Mouse (Mus musculus): Measurements from ENCODE around the gene Cherp.

Gene Cherp

DNA sequence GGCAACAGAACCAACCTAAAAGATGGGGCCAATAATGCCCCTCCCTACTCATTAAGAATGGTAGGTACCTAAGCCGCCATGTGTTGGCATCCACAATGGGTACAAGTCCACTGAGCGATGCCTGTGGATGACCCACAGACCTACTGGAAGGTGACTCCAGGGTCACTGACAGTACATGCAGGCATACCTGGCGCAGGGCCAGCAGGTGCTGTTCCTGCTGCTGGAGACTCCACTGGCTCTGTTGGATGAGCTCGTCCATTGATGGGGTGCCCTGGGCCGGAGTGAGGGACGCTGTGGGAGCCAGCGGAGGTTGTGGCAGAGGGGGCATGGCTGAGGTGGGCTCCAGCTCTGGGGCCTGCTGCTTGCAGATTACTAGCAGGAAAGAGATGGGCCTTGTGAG, 4.3 kb downstream of the Cherp start:
- no peak for DNase-seq (ENCODE audit: low spot score)

DNA sequence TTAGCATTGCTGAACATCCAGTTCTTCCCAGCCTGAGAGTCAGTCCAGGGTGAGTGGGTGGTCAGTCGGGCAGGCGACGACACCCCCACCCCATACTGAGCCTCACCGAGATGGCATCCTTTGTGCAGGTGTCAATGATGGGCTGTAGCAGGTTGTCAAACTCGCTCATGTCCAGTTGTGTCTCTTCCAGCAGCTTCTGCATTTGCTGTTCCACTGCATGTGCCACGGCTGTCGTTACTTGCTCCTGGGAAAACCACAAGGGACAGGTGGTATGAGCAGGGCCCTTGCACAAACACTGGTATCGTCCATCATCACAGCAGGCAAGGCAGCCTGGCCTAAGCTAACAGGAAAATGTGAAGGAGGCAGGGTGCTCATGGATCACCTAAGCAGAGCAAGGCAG, 5.0 kb downstream of the Cherp start:
- no peak for DNase-seq (ENCODE audit: low spot score)

DNA sequence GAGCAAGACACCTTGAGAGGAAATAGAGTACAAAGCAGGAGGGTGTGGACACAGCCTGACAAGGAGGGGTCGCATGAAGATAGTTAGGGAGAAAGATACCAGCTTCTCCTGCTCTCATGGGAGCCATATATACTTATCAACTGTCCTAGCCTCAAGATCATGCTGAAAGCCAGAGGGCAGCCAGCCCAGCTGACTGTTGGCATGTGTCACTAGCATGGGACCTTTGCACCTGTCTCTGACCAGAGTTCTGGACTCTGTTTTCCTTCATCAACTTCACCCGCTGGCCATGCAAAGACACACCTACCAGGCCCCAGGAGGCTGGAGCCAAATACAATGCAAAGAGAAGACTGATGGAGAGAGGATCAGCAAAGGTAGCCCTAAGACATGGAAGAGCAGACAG, 5.8 kb downstream of the Cherp start:
- DNase-seq (ENCODE audit: low spot score), result no peak

DNA sequence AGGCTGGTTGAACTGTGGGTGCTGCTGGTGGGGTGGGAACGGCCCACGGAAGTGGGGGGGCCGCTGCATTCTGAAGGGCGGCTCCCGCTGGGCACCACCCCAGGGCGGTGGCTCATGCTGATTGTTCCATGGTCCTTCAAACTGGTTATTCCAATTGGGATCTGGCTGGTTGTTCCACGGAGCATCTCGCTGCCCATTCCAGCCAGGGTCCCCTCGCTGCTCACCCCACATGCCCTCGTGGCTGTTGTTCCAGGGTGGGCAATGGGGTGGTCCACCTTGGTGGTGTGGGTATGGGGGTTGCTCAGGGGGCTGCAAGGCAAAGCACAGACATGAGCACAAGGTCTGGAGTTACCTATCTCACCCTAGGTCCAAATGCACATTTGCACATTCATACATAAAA, 10.8 kb downstream of the Cherp start:
- DNase-seq (ENCODE audit: low spot score), result no peak

DNA sequence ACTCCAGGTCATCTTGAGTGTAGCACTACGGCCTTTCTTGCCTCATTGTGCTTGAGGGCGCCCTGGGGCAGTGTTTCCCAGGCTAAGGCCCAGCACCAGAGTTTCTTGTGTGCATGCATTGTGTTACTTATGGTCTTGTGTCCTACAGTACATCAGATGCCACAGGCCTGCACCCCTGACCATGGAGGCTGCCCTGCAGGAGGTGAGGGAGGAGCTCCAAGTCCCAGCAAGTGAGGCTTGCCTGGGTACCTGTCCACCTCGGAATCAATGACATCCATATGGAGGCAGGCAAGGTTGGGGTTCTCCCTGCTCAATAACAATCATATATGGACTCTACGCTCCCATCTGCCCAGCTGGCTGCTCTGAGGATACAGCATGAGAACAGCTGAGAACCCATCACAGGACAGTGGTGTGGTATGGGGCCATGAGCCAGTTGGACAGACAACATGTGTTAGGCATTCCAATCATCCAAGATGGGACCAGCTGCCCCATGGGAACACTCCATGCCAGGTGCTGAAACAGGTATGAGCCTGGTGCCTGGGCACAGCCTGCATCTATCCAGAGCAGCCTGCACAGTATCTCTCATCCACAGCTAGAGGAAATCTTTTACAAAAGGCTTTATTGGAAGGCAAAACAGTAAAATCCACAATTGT, 15.0 kb downstream of the Cherp start:
- no peak for DNase-seq (ENCODE audit: low spot score)

DNA sequence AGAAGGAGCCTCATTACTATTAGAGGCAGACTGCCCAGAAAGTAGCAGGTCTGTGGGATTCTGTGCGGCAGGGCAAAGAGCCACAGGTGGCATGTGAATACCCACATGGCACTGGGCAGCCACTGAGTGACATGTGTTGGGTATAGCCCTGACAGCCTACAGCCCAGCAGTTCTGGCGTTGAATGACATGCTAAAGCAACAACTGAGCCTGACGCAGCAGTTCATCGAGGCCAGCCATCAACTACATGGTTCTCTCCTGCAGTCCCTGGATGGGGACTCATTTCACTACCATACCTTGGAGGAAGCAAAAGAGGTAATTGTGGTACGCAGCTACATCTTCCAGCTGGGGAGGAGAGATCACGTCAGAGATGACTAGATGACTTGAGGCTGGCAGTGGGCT, 16.6 kb downstream of the Cherp start:
- no peak for DNase-seq (ENCODE audit: low spot score)

DNA sequence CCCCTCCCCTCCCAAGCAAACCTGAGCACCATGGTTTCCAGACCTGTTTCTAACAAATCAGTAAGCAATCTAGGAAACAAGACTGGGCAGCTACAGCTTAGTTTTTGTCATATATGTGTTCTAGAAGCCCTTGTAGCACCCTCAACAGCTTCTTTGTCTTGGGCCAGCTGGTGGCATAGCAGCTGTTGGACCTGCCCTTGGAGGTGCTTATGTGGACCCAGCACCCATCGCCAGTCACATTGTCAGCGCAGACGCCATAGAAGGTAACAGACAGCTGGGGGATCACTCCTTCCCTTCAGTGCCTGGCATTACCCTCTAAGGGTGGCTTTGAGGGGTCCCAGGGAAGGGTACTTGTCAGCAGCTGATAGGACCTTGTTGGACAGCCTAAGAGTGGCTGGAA, 17.2 kb downstream of the Cherp start:
- DNase-seq (ENCODE audit: low spot score), result no peak

DNA sequence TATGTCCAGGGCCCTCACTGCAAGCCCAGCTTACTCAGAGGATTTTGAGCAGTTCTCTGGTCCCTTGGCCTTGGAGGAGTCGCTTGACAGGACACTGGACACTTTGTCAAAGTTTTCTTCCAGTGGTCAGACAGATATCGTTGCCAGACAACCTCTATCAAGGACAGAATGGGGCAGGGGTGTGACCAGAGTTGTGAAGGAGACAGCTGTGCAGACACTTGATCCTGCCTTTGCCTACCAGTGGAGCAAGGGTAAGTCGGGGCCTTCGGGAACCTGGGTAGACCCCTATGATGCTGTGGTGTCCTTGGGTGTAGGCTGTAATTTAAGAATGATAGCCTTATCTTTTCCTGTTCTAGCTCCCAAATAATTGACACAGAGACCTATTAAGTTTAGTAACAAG, 19.7 kb downstream of the Cherp start:
- DNase-seq (ENCODE audit: low spot score), result no peak

DNA sequence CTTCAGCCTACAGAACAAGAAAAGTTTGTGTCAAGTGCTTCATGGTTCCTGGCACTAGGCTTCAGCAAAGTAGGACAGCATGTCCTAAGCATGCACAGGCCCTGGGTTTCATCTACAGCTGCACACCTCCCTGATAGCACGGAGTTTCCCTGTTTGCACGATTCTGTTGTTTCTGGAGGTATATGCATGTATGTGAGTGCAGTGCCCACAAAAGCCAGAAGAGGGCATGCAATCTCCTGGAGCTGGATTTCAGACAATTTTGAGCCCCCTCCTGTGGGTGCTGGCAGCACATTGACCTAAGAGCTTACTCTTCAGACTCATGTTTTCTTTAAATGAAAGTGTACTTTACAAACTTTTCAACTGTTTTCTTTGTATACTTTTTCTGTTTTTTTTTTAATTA, 21.1 kb downstream of the Cherp start:
- no peak for DNase-seq (ENCODE audit: low spot score)

DNA sequence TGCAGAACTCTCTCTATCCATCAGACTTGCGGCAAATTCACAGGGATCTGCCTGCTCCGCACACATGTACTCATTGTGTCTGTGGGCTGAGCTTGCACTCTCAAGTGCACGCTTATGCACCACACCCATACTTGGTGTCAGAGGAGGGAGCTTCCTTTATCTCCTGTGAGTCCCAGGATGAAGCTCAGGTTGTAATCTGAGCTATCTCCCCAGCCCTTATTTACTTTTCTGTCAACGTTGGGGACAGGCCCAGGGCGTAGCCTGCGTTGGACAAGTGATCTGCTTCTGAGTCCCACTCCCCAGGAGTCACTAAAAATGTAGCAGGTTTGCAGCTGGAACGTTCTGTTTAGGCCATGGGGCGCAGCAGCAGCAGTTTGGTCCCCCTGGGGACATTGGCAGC, 23.5 kb downstream of the Cherp start:
- no peak for DNase-seq (ENCODE audit: low spot score)

DNA sequence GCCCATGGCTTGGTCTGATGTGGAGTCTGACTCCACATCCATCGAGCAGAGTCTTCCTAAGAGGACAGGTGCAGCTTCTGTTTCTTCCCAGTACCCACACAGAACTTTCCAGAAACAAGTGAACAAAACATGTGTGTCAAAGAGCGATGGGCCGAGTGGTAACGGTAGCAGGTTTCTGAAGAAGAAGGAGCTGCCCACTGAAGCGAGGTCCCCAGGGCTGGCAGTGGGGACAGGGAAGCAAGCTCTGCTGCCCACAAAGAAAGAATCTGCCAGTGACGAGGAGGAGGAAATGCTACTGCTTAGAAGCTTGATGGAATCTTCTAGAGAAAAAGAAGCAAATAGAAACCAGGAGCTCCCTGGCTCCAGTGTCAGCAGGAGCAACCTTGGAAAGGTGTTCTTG, 30.0 kb downstream of the Cherp start:
- DNase-seq (ENCODE audit: low spot score), result no peak

DNA sequence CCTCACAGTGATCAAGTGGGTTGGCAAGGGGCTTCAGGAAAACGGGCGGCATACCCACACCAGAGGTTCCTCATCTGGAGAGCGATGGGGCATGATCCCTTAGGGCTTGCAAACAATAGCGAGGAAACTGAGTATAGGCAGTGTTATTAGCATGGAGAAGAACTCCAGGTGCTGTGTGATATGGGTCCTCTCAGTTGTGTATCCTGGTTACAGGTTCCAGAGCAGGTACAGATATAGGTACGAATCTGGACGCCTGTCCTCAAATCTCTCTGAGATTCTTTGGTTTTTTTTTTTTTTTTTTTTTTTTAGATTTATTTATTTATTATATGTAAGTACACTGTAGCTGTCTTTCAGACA, 31.1 kb downstream of the Cherp start:
- no peak for DNase-seq (ENCODE audit: low spot score)

DNA sequence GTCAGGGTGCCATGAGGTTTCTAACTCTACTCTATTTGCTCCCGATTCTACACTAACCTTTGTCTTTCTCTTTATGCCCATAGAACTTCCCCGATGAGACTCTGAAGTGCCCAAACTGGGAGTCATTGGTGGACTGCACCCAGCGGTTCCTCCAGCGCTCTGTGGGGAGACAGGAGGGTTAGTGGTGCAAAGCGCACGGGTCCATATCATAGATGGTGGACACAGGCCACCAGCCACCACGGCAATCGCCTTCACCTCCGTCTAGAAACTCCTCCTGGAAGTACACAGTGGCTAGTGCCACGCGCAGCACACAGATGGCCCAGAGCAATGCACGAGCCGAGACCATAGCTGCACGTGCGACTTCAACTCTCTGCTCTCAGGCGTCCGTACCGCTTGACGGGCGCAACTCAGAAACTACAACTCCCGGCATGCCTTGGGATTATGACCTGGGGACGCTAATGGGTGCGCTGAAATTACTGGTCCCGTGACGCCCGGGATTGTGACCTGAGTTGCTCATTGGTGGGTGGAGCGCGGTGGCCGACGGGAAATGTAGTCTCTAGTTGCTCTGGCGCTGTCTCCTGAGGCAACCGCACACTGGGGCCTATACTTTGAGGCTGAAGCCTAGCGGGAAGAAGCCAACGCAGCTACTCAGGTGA, 31.6 kb downstream of the Cherp start, which contains the start of the genes Calr3 and 1700030K09Rik:
Calr3 (minus strand) TSS at position 533 of the 656 bp plus-strand sequence.
1700030K09Rik (plus strand) TSS at position 543 of the 656 bp plus-strand sequence.
- DNase-seq (ENCODE audit: low spot score), result peak; percentile 97

DNA sequence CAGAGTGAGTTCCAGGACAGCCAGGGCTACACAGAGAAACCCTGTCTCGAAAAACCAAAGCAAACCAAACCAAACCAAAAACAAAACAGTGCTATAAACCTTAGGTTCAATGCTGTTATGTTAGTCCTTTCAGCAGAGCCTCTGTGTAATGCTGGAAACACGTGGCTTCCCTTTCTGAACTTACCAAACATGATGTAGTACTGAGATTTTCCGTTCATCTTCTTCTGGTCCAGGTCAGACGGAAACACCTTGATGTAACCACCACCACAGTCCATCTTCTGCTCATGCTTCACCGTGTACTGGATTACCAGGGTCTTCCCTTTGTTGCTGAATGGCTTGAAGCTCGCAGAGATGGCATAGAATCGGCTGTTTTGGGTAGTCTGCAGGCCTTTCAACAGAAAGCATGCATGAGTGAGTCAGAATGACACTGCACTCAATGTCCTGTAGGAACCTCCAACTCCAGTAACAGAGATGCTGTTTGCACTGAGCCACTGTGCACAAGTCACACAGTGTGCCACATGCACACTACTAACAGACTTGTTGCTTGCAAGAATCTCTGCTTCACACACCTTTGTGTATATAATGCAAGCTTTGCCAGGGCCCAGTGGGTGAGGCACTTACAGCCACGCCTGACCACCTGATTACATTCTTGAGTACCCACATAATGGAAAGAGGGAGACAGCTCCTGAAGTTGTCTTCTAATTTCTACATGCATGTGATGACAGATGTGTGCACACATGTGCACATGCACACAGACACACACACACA, 36.6 kb downstream of the Cherp start:
- no peak for DNase-seq (ENCODE audit: low spot score)

DNA sequence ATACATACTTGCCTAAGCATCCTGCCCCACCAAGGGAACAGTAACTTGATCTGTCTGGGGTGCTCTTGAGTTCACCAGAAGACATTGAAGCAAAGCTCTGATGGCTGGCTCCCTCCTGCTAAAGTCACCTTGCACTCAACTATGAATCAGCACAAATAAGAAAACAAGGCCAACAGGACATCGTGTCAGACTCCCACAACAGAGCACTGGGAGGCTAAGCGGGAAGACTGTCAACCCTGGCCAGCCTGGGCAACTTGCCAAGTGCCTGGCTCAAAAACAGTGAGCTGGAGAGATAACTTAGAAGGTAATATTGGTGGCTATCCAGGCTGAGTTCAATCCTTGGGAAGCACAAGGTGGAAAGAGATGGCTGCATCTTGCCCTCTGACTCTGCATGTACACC, 40.1 kb downstream of the Cherp start:
- DNase-seq (ENCODE audit: low spot score), result no peak

DNA sequence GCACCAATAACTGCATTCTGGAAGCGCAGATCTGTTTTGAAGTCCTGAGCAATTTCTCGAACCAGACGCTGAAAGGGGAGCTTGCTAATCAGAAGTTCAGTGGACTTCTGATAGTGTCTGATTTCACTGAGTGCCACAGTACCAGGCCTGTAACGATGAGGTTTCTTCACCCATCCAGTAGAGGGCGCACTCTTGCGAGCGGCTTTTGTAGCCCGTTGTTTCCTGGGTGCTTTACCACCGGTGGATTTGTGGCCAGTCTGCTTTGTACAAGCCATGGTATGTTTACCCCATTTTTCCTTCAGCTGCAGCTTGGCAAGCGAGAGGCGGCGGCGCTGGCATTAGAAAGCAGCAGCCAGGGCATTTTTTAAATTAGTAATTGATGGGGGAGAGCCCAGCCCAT, 45.4 kb downstream of the Cherp start:
- no peak for DNase-seq (ENCODE audit: low spot score)

DNA sequence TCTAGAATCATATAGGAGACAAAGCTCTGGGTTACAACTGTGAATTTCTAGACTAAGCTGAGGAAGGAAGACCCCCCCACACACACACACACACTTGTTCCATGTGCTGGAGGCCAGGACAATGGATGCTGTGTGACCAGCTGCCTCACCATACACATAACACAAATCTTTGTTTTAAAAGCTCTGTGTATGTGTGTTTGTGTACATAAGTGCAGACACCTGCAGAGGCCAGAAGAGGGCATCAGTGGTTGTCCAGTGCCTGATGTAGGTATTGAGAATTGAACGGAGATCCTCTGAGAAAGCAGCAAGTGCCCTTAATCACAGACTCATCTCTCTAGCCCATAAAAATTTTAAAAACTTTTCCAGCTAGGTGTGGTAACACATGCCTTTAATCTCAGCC, 52.1 kb downstream of the Cherp start:
- DNase-seq (ENCODE audit: low spot score), result no peak

DNA sequence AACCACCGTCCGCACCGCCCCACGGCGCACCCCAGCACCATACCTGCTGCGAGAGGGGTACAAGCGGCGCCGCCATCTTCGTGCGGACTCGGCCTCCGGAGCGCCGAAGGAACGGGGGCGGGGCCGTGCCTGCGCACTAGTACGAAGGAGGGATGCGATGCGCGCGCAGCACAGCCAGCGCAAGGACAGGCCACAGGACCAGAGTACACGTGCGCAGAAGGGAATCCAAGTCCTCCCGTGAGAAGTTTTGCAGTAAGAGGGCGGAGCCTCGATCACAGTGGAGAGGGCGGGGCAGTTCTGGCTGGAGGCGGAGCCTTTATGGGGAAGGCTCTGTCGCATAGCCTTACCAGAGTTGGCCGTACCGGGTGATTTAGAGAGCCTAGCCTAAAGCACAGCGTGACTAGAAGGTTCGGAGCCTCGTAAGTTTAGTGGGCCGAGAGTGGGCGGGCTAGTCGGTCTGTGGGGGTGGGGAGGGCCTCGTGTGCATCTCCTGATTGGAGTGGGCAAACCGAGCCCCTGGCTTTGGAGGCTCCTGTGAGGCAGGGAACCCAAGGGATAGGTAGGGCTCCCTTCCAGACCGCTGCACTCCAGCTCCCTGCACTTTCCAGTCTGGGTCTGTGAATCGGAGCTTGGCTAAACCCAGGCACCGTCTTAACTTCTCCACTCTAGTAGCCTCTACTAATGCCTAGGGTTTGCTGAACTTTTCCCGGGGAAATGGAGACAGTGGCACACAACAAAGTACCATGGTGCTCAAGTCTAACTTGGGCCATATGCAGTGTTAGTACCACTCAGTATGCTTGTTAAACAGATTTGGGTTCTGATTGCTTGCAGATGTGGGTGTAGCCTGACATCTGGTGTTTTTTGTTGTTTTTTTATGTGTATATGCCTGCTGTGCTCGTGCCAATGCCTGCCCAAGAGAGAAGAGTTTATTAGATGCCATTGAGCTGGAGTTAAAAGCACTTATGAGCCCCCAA, 53.4 kb downstream of the Cherp start, which contains the start of gene Eps15l1:
Eps15l1 (minus strand) TSS at position 99 of the 974 bp plus-strand sequence.
- DNase-seq (ENCODE audit: low spot score), result peak; percentile 99

DNA sequence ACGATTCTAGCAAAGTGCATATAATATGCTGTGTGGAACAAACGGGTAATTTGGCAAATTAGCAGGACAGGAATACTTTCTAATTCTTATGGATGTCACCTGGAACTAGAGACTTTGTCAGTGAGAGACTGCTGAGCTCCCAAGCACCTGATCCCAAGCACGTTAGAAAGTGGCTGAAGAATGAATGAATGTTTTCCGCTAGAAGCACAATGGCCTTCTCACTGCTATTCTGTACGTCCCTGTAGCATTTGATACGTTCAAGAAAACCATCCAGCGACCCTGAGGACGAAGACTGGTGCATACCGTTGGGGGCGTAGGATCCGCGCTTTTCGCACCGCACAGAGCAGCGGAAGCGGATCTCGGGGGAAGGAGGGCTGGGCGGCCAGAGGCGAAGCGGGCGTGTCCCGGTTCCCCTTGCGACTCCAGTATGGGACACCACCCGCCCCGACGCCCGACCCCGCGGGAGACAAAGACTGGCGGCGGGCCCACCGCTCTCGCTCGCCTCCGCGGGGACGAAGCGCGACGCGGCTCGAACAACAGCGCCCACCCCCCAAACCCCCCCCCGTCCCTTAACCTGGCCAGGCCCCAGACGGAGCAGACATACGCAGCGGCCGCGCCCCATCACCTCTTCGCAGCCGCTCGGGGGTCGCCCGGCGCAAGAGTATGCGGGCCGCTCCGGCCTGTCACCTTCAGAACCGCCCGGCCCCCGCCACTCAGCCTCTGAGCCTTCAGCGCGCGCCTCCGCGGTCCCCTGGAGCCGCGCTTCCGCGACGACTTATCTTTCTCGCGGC, 54.3 kb downstream of the Cherp start:
- no peak for DNase-seq (ENCODE audit: low spot score)

DNA sequence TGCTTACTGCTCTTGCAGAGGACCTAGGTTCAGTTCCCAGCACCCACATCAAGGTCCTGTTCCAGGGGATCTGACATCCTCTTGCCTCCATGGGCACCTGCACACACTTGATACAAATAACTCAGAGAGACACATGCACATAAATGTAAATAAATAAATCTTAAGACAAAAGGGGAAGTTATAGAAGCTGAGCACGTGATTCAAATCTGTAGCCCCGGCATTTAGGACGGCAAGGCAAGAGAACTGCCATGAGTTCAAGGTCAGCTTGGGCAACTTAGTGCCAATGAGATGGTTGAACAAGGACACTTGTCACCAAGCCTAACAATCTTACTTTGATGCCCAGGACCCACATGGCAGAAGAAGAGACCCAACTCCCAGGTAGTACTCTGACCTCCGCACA, 57.0 kb downstream of the Cherp start:
- no peak for DNase-seq (ENCODE audit: low spot score)

DNA sequence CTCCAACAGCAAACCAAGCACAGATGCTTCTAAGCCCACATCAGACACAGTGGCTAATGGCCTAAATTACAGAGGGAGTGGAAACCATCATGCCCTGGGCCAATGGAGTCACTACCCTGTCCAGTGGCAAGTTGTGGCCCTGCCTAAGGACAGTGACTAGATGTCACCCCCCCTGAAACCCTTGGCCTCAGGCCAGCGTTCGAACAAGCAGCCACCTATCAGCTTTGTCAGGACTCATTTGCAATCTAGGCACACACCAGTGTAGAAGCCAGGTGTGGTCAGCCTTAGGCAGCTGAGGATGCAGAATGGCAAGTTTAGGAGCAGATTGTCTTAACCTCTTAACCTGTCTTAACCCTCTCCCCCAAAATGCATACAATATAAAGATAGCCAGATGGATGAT, 59.8 kb downstream of the Cherp start:
- DNase-seq (ENCODE audit: low spot score), result no peak
